Mouse (Mus musculus) cortical plate, adult 2 months (tissue): ENCODE results near the gene Ddx21.

ENCODE experiments used
- CTCF ChIP-seq: fragments of 200-500 bp; IDR thresholded peaks from 2 replicates; pipeline ENCODE4 v1.5.1; 2011; ENCODE audit warnings: mild to moderate bottlenecking, control low read depth, low read length; ENCODE audit not compliant: insufficient read depth; ENCODE audit errors: extremely low read depth
- POLR2A ChIP-seq: fragments of 200-500 bp; IDR thresholded peaks from 2 replicates; pipeline ENCODE4 v1.6.1; 2011; ENCODE audit warnings: mild to moderate bottlenecking, low read length, control low read depth; ENCODE audit not compliant: insufficient read depth; ENCODE audit errors: extremely low read depth

- TF ChIP-seq CTCF (no peak), POLR2A (no peak)
These were observed 48.4 kb downstream of the Ddx21 start for GRCm38 (mm10) chr10:62553611-62554091.
